Mouse (Mus musculus) lung, postnatal 0 days (tissue): Measurements from ENCODE around the gene Tmem246.

ENCODE experiments used
- CTCF ChIP-seq: IDR thresholded peaks from 2 replicates; pipeline ENCODE4 v1.5.1; 2016; ENCODE audit warnings: antibody characterized with exemption, mild to moderate bottlenecking
- EP300 ChIP-seq: IDR thresholded peaks from 2 replicates; pipeline ENCODE4 v1.6.1; 2016; ENCODE audit warnings: antibody characterized with exemption, mild to moderate bottlenecking, control low read depth

- TF ChIP-seq CTCF, result no peak
- TF ChIP-seq EP300, result no peak
Measured at GRCm38 (mm10) chr4:49536671-49537070, 61.0 kb downstream of the Tmem246 start.
